7 mouse cellular contexts compared by ENCODE assay signal in genomic region chr5:100499831-100500304, GRCm38 (mm10). TPM values are rescaled to one million over a fixed set of nuclear protein-coding genes. Genes with fewer than 3 reads are reported as not detected.
DNase-seq lines count a peak whose midpoint lies in the region; ATAC-seq lines count a peak whose summit lies in the region.

No protein-coding gene starts in this region.

- intact Hi-C loops in left cerebral cortex, postnatal 36 days (cut with DNase I): loop anchor here (5.0 kb wide), 1 partner anchor 73 kb away; no protein-coding TSS in a partner anchor

- DNase-seq in NIH3T3 (ENCODE audit: low read depth): peak; percentile 57
- peak; percentile 52 for DNase-seq in c-Kit-negative CD71-positive TER-119-positive erythroid progenitor cells, embryonic 14.5 days (ENCODE audit: low read depth, low spot score)
- peak; percentile 80 for DNase-seq in forebrain, embryonic 11.5 days (ENCODE audit: low spot score)
- DNase-seq in hindbrain, embryonic 11.5 days (ENCODE audit: low spot score): peak; percentile 71
- peak; percentile 46 to 53 for DNase-seq in left cerebral cortex, postnatal 36 days (ENCODE audit: low spot score in 2 of 2)
- peak; percentile 70 for DNase-seq in midbrain, embryonic 10.5 days (ENCODE audit: low spot score)
- DNase-seq in spleen, adult 18-20 months: peak; percentile 22 to 42

- WGBS in forebrain, embryonic 11.5 days: under 1% methylated on average over 31 of the region's 41 CpGs
- WGBS in hindbrain, embryonic 11.5 days: under 1% methylated on average over 27 of the region's 41 CpGs
- under 1% methylated on average over 40 of the region's 41 CpGs for WGBS in midbrain, embryonic 10.5 days

- H3K27me3 ChIP-seq in forebrain, embryonic 11.5 days (ENCODE audit: control insufficient read depth, insufficient read depth, low read length): no peaks in the 10 kb centered on the region
- H3K27me3 ChIP-seq in hindbrain, embryonic 11.5 days (ENCODE audit: control insufficient read depth, insufficient read depth, low read length): no peaks in the 10 kb centered on the region
- H3K27me3 ChIP-seq in midbrain, embryonic 10.5 days (ENCODE audit: low read depth, poor library complexity, severe bottlenecking): no peaks in the 10 kb centered on the region

- H3K27ac ChIP-seq in forebrain, embryonic 11.5 days (ENCODE audit: low read depth, low read length): peak overlapping the region; percentile 64
- H3K27ac ChIP-seq in hindbrain, embryonic 11.5 days (ENCODE audit: low read depth, low read length): peak overlapping the region; percentile 70
- peak overlapping the region; percentile 87 for H3K27ac ChIP-seq in midbrain, embryonic 10.5 days (replicated peaks)

- H3K4me1 ChIP-seq in forebrain, embryonic 11.5 days (replicated peaks; ENCODE audit: control insufficient read depth, insufficient read depth, low read length): no peaks in the 10 kb centered on the region; the same call in 1 of the 2 replicates
- H3K4me1 ChIP-seq in hindbrain, embryonic 11.5 days (replicated peaks; ENCODE audit: control insufficient read depth, insufficient read depth, low read length): no peaks in the 10 kb centered on the region; the same call in 1 of the 2 replicates
- peaks cover 29% of the 10 kb centered on the region for H3K4me1 ChIP-seq in midbrain, embryonic 10.5 days

- no peaks in the 10 kb centered on the region for H3K9me3 ChIP-seq in forebrain, embryonic 11.5 days (ENCODE audit: control insufficient read depth, low read length)
- no peaks in the 10 kb centered on the region for H3K9me3 ChIP-seq in hindbrain, embryonic 11.5 days (ENCODE audit: control insufficient read depth, low read length)
- H3K9me3 ChIP-seq in midbrain, embryonic 10.5 days (replicated peaks): no peaks in the 10 kb centered on the region

- peak overlapping the region; percentile 92 for H3K4me2 ChIP-seq in forebrain, embryonic 11.5 days (ENCODE audit: low read depth, low read length, severe bottlenecking)
- peak overlapping the region; percentile 87 for H3K4me2 ChIP-seq in hindbrain, embryonic 11.5 days (replicated peaks; ENCODE audit: low read depth, low read length)

- H3K4me3 ChIP-seq in forebrain, embryonic 11.5 days (ENCODE audit: low read depth, low read length): peak overlapping the region; percentile 79
- peak overlapping the region; percentile 69 for H3K4me3 ChIP-seq in hindbrain, embryonic 11.5 days (ENCODE audit: low read depth, low read length)
- peak overlapping the region; percentile 88 for H3K4me3 ChIP-seq in midbrain, embryonic 10.5 days

- H3K9ac ChIP-seq in forebrain, embryonic 11.5 days (ENCODE audit: low read length): peak overlapping the region; percentile 74
- peak overlapping the region; percentile 70 for H3K9ac ChIP-seq in hindbrain, embryonic 11.5 days (ENCODE audit: low read depth, low read length)

- peak; percentile 19 for ATAC-seq in forebrain, embryonic 11.5 days (replicated peaks; ENCODE audit: low FRiP score)
- no peak for ATAC-seq in hindbrain, embryonic 11.5 days (ENCODE audit: low FRiP score)

- H3K36me3 ChIP-seq in forebrain, embryonic 11.5 days (ENCODE audit: control insufficient read depth, insufficient read depth, low read length): no peaks in the 10 kb centered on the region
- no peaks in the 10 kb centered on the region for H3K36me3 ChIP-seq in hindbrain, embryonic 11.5 days (ENCODE audit: control insufficient read depth, insufficient read depth, low read length)
- H3K36me3 ChIP-seq in midbrain, embryonic 10.5 days: no peaks in the 10 kb centered on the region

RNA-seq across cellular contexts. Expression of gene Lin54, which starts 0.6 kb away (rescaled TPM):
- polyA plus RNA-seq in forebrain, embryonic 11.5 days (2014; fragmentation: Nextera tagmentation; extraction: Ambion mirVana): 18.5 and 22.0 TPM in 2 replicates
- polyA plus RNA-seq in hindbrain, embryonic 11.5 days (2014; fragmentation: Nextera tagmentation; extraction: Ambion mirVana): 16.6 and 17.7 TPM in 2 replicates
- 10 to 100 TPM; 21.8 to 22.0 TPM for total RNA-seq in left cerebral cortex, postnatal 36 days (2021)
- polyA plus RNA-seq in midbrain, embryonic 10.5 days (2016; fragmentation: Nextera tagmentation; extraction: Ambion mirVana): 14.4 and 15.0 TPM in 2 replicates

RNA-seq across cellular contexts. Expression of gene Cops4, which starts 18.2 kb away (rescaled TPM):
- 227 and 231 TPM in 2 replicates for polyA plus RNA-seq in forebrain, embryonic 11.5 days (2014; fragmentation: Nextera tagmentation; extraction: Ambion mirVana)
- polyA plus RNA-seq in hindbrain, embryonic 11.5 days (2014; fragmentation: Nextera tagmentation; extraction: Ambion mirVana): 229 and 239 TPM in 2 replicates
- total RNA-seq in left cerebral cortex, postnatal 36 days (2021): 10 to 100 TPM; 79.4 to 83.8 TPM
- 239 and 245 TPM in 2 replicates for polyA plus RNA-seq in midbrain, embryonic 10.5 days (2016; fragmentation: Nextera tagmentation; extraction: Ambion mirVana)
